Mouse (Mus musculus): ENCODE data around the gene Gabrg2. TPM values are rescaled to one million over a fixed set of nuclear protein-coding genes. Genes with fewer than 3 reads are reported as not detected.

Gene Gabrg2
- polyA plus RNA-seq, 1 experiment from 2014 or later, result 0.12 TPM

GRCm38 (mm10) chr11:41918864-41919263 lies 81.8 kb downstream of the Gabrg2 start:
- no peaks in the 10 kb centered on the region for H3K4me1 ChIP-seq (ENCODE audit: insufficient read depth, low read length)
- H3K4me3 ChIP-seq (ENCODE audit: low read length), result no peak overlapping the region
- ATAC-seq (ENCODE audit: low FRiP score, low TSS enrichment), result no peak
- H3K36me3 ChIP-seq (ENCODE audit: insufficient read depth, low read length), result no peaks in the 10 kb centered on the region
- H3K9ac ChIP-seq (replicated peaks; ENCODE audit: low read length), result no peak overlapping the region
- H3K4me2 ChIP-seq (replicated peaks; ENCODE audit: low read depth, low read length), result no peak overlapping the region
- H3K9me3 ChIP-seq (ENCODE audit: low read length), result no peaks in the 10 kb centered on the region
- H3K27me3 ChIP-seq (ENCODE audit: insufficient read depth, low read length), result no peaks in the 10 kb centered on the region
- H3K27ac ChIP-seq (ENCODE audit: low read length), result no peak overlapping the region

GRCm38 (mm10) chr11:41914066-41914465 lies 86.6 kb downstream of the Gabrg2 start:
- Histone ChIP-seq H3K27me3 (ENCODE audit: insufficient read depth, low read length) (no peaks in the 10 kb centered on the region), H3K4me1 (ENCODE audit: insufficient read depth, low read length) (no peaks in the 10 kb centered on the region), H3K27ac (ENCODE audit: low read length) (no peak overlapping the region), H3K4me3 (ENCODE audit: low read length) (no peak overlapping the region), H3K9ac (replicated peaks; ENCODE audit: low read length) (no peak overlapping the region), H3K9me3 (ENCODE audit: low read length) (no peaks in the 10 kb centered on the region), H3K36me3 (ENCODE audit: insufficient read depth, low read length) (no peaks in the 10 kb centered on the region), H3K4me2 (replicated peaks; ENCODE audit: low read depth, low read length) (no peak overlapping the region)
- WGBS, result 65% methylated on average over 6 of the region's 6 CpGs
- ATAC-seq (ENCODE audit: low FRiP score, low TSS enrichment), result no peak

- no peaks in the 10 kb centered on the region for H3K4me1 ChIP-seq (ENCODE audit: insufficient read depth, low read length)
- H3K36me3 ChIP-seq (ENCODE audit: insufficient read depth, low read length), result no peaks in the 10 kb centered on the region
- no peak overlapping the region for H3K27ac ChIP-seq (ENCODE audit: low read length)
- H3K9me3 ChIP-seq (ENCODE audit: low read length), result no peaks in the 10 kb centered on the region
- no peak overlapping the region for H3K4me3 ChIP-seq (ENCODE audit: low read length)
- 76% methylated on average over 2 of the region's 2 CpGs for WGBS
- ATAC-seq (ENCODE audit: low FRiP score, low TSS enrichment), result no peak
- H3K4me2 ChIP-seq (replicated peaks; ENCODE audit: low read depth, low read length), result no peak overlapping the region
- H3K9ac ChIP-seq (replicated peaks; ENCODE audit: low read length), result no peak overlapping the region
- H3K27me3 ChIP-seq (ENCODE audit: insufficient read depth, low read length), result no peaks in the 10 kb centered on the region
These were observed 97.0 kb downstream of the Gabrg2 start for GRCm38 (mm10) chr11:41903661-41904060.

Other genes with a start within 250 kb of the Gabrg2 start
- 0.92 and 1.8 TPM in 2 replicates for gene Gabra1, start 182.1 kb upstream of the Gabrg2 start, polyA plus RNA-seq (2015; fragmentation: Nextera tagmentation; extraction: Ambion mirVana)